Mouse (Mus musculus): ENCODE results near the gene Npas3. TPM values are rescaled to one million over a fixed set of nuclear protein-coding genes. Genes with fewer than 3 reads are reported as not detected.

Npas3 gene
- polyA plus RNA-seq, 1 experiment: 0.04 TPM

DNA sequence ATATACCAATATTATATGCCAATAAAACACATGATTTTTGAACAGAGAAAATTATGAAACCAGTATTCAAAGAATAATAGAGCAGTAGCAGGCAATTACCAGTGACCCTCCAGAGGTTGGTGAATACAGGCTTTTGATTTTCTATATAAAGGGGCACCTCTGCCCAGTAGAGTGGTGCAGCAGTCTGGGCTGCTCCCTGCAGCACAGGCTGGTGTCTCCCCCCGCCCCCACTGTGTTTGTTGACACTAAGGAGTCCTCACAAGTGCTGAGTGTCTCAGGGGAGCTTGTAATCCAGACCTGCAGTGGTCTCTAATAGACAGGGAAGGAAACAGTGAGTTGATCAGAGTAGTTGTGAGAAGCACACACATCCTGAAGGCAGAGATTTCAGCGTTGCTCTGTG is 68.2 kb downstream of the Npas3 start:
- WGBS: 47% methylated on average over 2 of the region's 2 CpGs
- no peaks in the 10 kb centered on the region for H3K4me1 ChIP-seq (replicated peaks; ENCODE audit: control insufficient read depth, insufficient read depth, low read length)
- no peaks in the 10 kb centered on the region for H3K36me3 ChIP-seq (ENCODE audit: control insufficient read depth, insufficient read depth, low read length)
- no peak overlapping the region for H3K4me3 ChIP-seq (ENCODE audit: control insufficient read depth, insufficient read depth, low read length)
- no peaks in the 10 kb centered on the region for H3K27me3 ChIP-seq (ENCODE audit: control insufficient read depth, insufficient read depth, low read length)
- DNase-seq: no peak
- H3K27ac ChIP-seq (ENCODE audit: control insufficient read depth, insufficient read depth, low read length): no peak overlapping the region
- TF ChIP-seq POLR2A (IDR thresholded peaks at IDR 0.05; ENCODE audit: control insufficient read depth, extremely low read depth, insufficient read depth, low read length, poor library complexity) (no peak), CTCF (IDR thresholded peaks at IDR 0.05; ENCODE audit: borderline replicate concordance, control insufficient read depth, extremely low read depth, insufficient read depth, low read length, poor library complexity) (no peak)

DNA sequence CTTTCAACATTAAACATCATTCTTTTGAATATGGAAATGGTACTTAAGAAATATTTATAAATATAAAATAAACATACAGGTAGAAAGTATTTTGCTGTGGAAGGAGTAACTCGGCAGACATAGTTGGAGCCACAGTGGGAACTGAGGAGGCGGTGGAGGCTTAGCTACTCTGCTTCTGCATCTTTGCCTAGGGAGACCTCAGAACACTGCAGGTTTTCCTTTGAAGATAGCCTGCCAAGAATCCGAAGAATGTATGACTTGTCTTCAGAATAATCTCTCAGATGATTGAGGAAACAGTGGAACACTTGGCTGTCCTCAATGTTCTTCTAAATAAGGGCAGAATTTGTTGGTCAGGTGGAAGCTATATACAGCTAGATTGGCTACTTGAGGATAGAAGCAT is 69.3 kb downstream of the Npas3 start:
- Histone ChIP-seq H3K4me1 (replicated peaks; ENCODE audit: control insufficient read depth, insufficient read depth, low read length) (no peaks in the 10 kb centered on the region), H3K36me3 (ENCODE audit: control insufficient read depth, insufficient read depth, low read length) (no peaks in the 10 kb centered on the region), H3K27me3 (ENCODE audit: control insufficient read depth, insufficient read depth, low read length) (no peaks in the 10 kb centered on the region), H3K27ac (ENCODE audit: control insufficient read depth, insufficient read depth, low read length) (no peak overlapping the region), H3K4me3 (ENCODE audit: control insufficient read depth, insufficient read depth, low read length) (no peak overlapping the region)
- 87% methylated on average over 3 of the region's 3 CpGs for WGBS
- DNase-seq: no peak
- TF ChIP-seq CTCF (IDR thresholded peaks at IDR 0.05; ENCODE audit: borderline replicate concordance, control insufficient read depth, extremely low read depth, insufficient read depth, low read length, poor library complexity) (no peak), POLR2A (IDR thresholded peaks at IDR 0.05; ENCODE audit: control insufficient read depth, extremely low read depth, insufficient read depth, low read length, poor library complexity) (no peak)

DNA sequence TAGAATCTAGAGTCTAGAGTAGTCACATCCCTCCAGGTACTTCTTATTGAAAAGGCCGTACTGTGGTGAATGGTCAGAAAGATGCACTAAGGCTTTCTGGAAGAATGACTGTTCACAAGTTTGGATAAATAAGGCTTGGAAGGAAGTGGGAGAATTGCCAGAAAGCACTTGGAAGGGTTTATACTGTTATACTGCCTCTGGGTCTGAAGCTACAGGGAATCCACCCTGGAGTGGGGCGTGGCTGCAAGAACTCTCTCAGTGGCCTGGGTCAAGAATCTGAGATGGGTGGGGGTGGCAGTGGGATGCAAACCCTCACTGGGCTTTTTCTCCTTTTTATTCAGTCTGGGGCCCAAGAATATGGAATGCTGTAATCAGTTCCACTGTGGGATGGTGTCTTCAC is 72.0 kb downstream of the Npas3 start:
- 94% methylated on average over 2 of the region's 2 CpGs for WGBS
- Histone ChIP-seq H3K4me1 (replicated peaks; ENCODE audit: control insufficient read depth, insufficient read depth, low read length) (no peaks in the 10 kb centered on the region), H3K36me3 (ENCODE audit: control insufficient read depth, insufficient read depth, low read length) (no peaks in the 10 kb centered on the region), H3K27me3 (ENCODE audit: control insufficient read depth, insufficient read depth, low read length) (no peaks in the 10 kb centered on the region), H3K27ac (ENCODE audit: control insufficient read depth, insufficient read depth, low read length) (no peak overlapping the region), H3K4me3 (ENCODE audit: control insufficient read depth, insufficient read depth, low read length) (no peak overlapping the region)
- TF ChIP-seq CTCF (IDR thresholded peaks at IDR 0.05; ENCODE audit: borderline replicate concordance, control insufficient read depth, extremely low read depth, insufficient read depth, low read length, poor library complexity): no peak
- no peak for TF ChIP-seq POLR2A (IDR thresholded peaks at IDR 0.05; ENCODE audit: control insufficient read depth, extremely low read depth, insufficient read depth, low read length, poor library complexity)
- DNase-seq: no peak

DNA sequence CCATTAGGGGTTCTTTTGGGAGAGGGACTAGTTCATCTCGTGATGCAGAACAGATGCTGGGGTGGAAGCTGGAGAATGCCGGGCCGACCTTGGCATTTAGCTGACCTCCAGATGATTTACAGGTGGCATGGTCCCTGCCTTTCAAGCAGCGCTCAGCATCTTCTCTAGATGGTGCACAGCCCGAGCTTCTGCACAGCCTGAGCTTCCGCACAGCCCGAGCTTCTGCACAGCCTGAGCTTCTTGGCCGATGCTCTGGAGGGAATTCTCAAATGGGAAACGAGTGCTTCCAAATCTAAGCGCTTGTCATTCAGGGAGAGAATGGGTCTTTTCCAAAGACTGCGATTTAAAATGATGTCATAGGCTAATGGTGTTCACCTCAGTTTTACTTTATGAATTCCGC is 72.5 kb downstream of the Npas3 start:
- no peaks in the 10 kb centered on the region for H3K27me3 ChIP-seq (ENCODE audit: control insufficient read depth, insufficient read depth, low read length)
- WGBS: 89% methylated on average over 12 of the region's 12 CpGs
- H3K36me3 ChIP-seq (ENCODE audit: control insufficient read depth, insufficient read depth, low read length): no peaks in the 10 kb centered on the region
- no peak overlapping the region for H3K27ac ChIP-seq (ENCODE audit: control insufficient read depth, insufficient read depth, low read length)
- DNase-seq: no peak
- TF ChIP-seq CTCF (IDR thresholded peaks at IDR 0.05; ENCODE audit: borderline replicate concordance, control insufficient read depth, extremely low read depth, insufficient read depth, low read length, poor library complexity): no peak
- TF ChIP-seq POLR2A (IDR thresholded peaks at IDR 0.05; ENCODE audit: control insufficient read depth, extremely low read depth, insufficient read depth, low read length, poor library complexity): no peak
- no peak overlapping the region for H3K4me3 ChIP-seq (ENCODE audit: control insufficient read depth, insufficient read depth, low read length)
- H3K4me1 ChIP-seq (replicated peaks; ENCODE audit: control insufficient read depth, insufficient read depth, low read length): no peaks in the 10 kb centered on the region

DNA sequence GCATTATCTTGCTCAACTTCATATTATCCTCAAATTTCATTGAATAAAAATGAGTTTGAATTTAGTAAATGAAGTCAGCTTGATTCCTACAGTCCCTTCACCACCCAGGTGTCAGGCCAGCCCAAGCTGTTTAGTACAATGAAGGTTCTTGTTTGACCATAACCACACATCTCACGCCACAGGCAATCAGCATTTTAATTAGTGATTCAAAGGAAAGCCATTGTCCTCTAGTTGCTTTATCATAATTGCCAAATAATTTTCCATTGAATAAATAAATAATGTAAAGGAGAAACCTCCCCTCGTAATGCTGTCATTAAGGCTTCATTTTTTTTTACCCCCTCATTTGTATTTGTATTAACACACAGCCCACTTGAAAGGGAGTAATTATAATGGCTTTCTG is 73.5 kb downstream of the Npas3 start:
- no peak overlapping the region for H3K4me3 ChIP-seq (ENCODE audit: control insufficient read depth, insufficient read depth, low read length)
- DNase-seq: no peak
- TF ChIP-seq POLR2A (IDR thresholded peaks at IDR 0.05; ENCODE audit: control insufficient read depth, extremely low read depth, insufficient read depth, low read length, poor library complexity) (no peak), CTCF (IDR thresholded peaks at IDR 0.05; ENCODE audit: borderline replicate concordance, control insufficient read depth, extremely low read depth, insufficient read depth, low read length, poor library complexity) (no peak)
- no peak overlapping the region for H3K27ac ChIP-seq (ENCODE audit: control insufficient read depth, insufficient read depth, low read length)
- H3K27me3 ChIP-seq (ENCODE audit: control insufficient read depth, insufficient read depth, low read length): no peaks in the 10 kb centered on the region
- 90% methylated on average over 2 of the region's 2 CpGs for WGBS
- no peaks in the 10 kb centered on the region for H3K4me1 ChIP-seq (replicated peaks; ENCODE audit: control insufficient read depth, insufficient read depth, low read length)
- H3K36me3 ChIP-seq (ENCODE audit: control insufficient read depth, insufficient read depth, low read length): no peaks in the 10 kb centered on the region

DNA sequence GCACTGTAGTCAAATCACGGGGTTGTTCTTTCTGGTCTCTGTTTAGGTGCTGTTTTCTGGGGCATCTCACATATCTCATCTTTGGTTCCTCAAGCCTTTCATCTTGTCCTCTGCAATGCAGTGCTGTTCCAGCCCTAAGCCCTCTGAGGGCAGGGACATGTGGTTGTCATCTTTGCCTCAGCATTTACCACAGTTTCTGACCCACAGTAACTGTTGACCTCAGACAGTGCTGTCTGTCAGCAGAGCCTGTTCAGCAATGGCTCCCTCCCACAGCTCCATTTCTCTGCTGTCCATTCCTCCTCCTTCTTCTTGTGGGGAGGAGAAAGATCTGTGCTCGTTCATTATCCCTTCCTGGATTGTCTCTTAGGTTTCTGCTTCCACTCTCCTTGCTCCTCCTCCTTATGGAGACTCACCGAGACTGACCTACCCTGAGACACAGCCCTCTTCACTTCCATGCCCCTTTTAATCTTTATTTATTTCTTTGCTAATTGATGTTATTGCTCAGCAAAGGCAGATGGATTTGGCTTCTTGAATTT is 79.2 kb downstream of the Npas3 start:
- no peak for DNase-seq
- Histone ChIP-seq H3K27ac (ENCODE audit: control insufficient read depth, insufficient read depth, low read length) (no peak overlapping the region), H3K4me1 (replicated peaks; ENCODE audit: control insufficient read depth, insufficient read depth, low read length) (no peaks in the 10 kb centered on the region), H3K4me3 (ENCODE audit: control insufficient read depth, insufficient read depth, low read length) (no peak overlapping the region), H3K36me3 (ENCODE audit: control insufficient read depth, insufficient read depth, low read length) (no peaks in the 10 kb centered on the region), H3K27me3 (ENCODE audit: control insufficient read depth, insufficient read depth, low read length) (no peaks in the 10 kb centered on the region)
- TF ChIP-seq CTCF (IDR thresholded peaks at IDR 0.05; ENCODE audit: borderline replicate concordance, control insufficient read depth, extremely low read depth, insufficient read depth, low read length, poor library complexity): no peak
- no peak for TF ChIP-seq POLR2A (IDR thresholded peaks at IDR 0.05; ENCODE audit: control insufficient read depth, extremely low read depth, insufficient read depth, low read length, poor library complexity)
- WGBS: 49% methylated on average over 3 of the region's 3 CpGs

DNA sequence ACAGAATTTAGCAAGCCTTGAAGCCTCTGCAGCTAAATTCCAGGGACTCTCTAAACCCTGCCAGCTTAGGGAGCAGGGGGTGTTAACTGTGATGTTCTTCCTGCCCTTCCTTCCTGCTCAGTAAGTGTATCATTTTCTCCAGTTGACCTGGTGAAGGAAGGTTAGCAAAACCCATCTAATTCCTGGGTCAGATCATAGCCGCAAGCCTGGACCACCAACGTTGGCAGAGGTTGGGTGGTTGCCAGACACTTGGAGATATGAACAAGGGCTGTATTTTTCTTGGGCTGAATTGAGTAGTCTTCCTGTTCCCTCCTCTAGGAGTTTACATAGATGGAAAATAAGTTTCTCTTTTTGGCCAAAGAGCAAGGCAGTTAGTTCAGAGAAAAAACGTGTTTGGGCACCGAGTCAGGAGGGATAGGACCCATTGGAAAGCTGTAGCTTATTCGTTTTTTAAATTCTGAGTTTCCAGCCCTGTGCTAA is 79.8 kb downstream of the Npas3 start:
- TF ChIP-seq CTCF (IDR thresholded peaks at IDR 0.05; ENCODE audit: borderline replicate concordance, control insufficient read depth, extremely low read depth, insufficient read depth, low read length, poor library complexity) (no peak), POLR2A (IDR thresholded peaks at IDR 0.05; ENCODE audit: control insufficient read depth, extremely low read depth, insufficient read depth, low read length, poor library complexity) (no peak)
- no peaks in the 10 kb centered on the region for H3K4me1 ChIP-seq (replicated peaks; ENCODE audit: control insufficient read depth, insufficient read depth, low read length)
- no peak overlapping the region for H3K4me3 ChIP-seq (ENCODE audit: control insufficient read depth, insufficient read depth, low read length)
- H3K27me3 ChIP-seq (ENCODE audit: control insufficient read depth, insufficient read depth, low read length): no peaks in the 10 kb centered on the region
- no peak overlapping the region for H3K27ac ChIP-seq (ENCODE audit: control insufficient read depth, insufficient read depth, low read length)
- WGBS: 46% methylated on average over 5 of the region's 5 CpGs
- no peaks in the 10 kb centered on the region for H3K36me3 ChIP-seq (ENCODE audit: control insufficient read depth, insufficient read depth, low read length)
- no peak for DNase-seq
